Mouse (Mus musculus): Measurements from ENCODE around the gene Atg14.

GRCm38 (mm10) chr14:47572707-47573106 lies 2.3 kb upstream of the Atg14 start:
- TF ChIP-seq EP300 (IDR thresholded peaks at IDR 0.05; ENCODE audit: low read depth) (no peak), CTCF (IDR thresholded peaks at IDR 0.05; ENCODE audit: low read depth) (no peak)
